Mouse (Mus musculus) forebrain, embryonic 14.5 days (tissue): ENCODE measurements around the gene Gm13697. TPM values are rescaled to one million over a fixed set of nuclear protein-coding genes. Genes with fewer than 3 reads are reported as not detected.
"Not testable (repeated sequence)": the region's sequence is repeated elsewhere in the genome, so short reads cannot be mapped to it uniquely, and the experiment has no call there.

Experiments used
- ATAC-seq: fragments of 200-750 bp; cut with Nextera tagmentation; 2 replicates; pipeline ENCODE4 v1.8.0; 2017; ENCODE audit warnings: mild to moderate bottlenecking, moderate library complexity
- DNase-seq: peaks from one replicate; pipeline ENCODE4 v3.0.0-alpha.2; 2015; ENCODE audit warnings: low spot score
- H3K27ac ChIP-seq: fragments of 300-500 bp; sonication (generic); 2 replicates; pipeline ENCODE4 v1.5.1; 2014; ENCODE audit warnings: low read depth, mild to moderate bottlenecking, control low read depth, low read length, moderate library complexity
- H3K27me3 ChIP-seq: fragments of 300-500 bp; sonication (generic); replicated peaks from 2 replicates; pipeline ENCODE4 v1.6.1; 2014; ENCODE audit warnings: low read length, control low read depth, mixed read lengths; ENCODE audit not compliant: control insufficient read depth, insufficient read depth
- H3K36me3 ChIP-seq: fragments of 300-500 bp; sonication (generic); 2 replicates; pipeline ENCODE4 v1.6.1; 2014; ENCODE audit warnings: low read length, control low read depth; ENCODE audit not compliant: control insufficient read depth, insufficient read depth
- H3K4me1 ChIP-seq: fragments of 300-500 bp; sonication (generic); 2 replicates; pipeline ENCODE4 v1.6.1; 2014; ENCODE audit warnings: antibody characterized with exemption, low read length, control low read depth; ENCODE audit not compliant: control insufficient read depth, insufficient read depth
- H3K4me2 ChIP-seq: fragments of 300-500 bp; sonication (generic); 2 replicates; pipeline ENCODE4 v1.6.1; 2014; ENCODE audit warnings: mild to moderate bottlenecking, control low read depth, low read length
- H3K4me3 ChIP-seq: fragments of 300-500 bp; sonication (generic); 2 replicates; pipeline ENCODE4 v1.5.1; 2014; ENCODE audit warnings: low read depth, low read length, control low read depth
- H3K9ac ChIP-seq: fragments of 300-500 bp; sonication (generic); 2 replicates; pipeline ENCODE4 v1.6.1; 2014; ENCODE audit warnings: mild to moderate bottlenecking, low read length, control low read depth, moderate library complexity
- H3K9me3 ChIP-seq: fragments of 300-500 bp; sonication (generic); replicated peaks from 2 replicates; pipeline ENCODE4 v1.6.1; 2016; ENCODE audit warnings: low read length, control low read depth, mixed read lengths; ENCODE audit not compliant: control insufficient read depth
- WGBS: fragments of 180-500 bp; shearing (Covaris S2); extraction: QIAGEN DNeasy Blood & Tissue Kit; methylation state at CpG from one replicate; pipeline ENCODE4 v1.1.7; 2014; 5-methylcytosine and 5-hydroxymethylcytosine counted together
- polyA plus RNA-seq: library from polyadenylated mRNA; unstranded; fragments of >200 nt; fragmentation: Nextera tagmentation; extraction: Ambion mirVana; gene quantifications from 2 replicates; pipeline ENCODE4 v1.2.1, GENCODE M21; 2014

Gm13697 gene
- not detected in 2 replicates for polyA plus RNA-seq

DNA sequence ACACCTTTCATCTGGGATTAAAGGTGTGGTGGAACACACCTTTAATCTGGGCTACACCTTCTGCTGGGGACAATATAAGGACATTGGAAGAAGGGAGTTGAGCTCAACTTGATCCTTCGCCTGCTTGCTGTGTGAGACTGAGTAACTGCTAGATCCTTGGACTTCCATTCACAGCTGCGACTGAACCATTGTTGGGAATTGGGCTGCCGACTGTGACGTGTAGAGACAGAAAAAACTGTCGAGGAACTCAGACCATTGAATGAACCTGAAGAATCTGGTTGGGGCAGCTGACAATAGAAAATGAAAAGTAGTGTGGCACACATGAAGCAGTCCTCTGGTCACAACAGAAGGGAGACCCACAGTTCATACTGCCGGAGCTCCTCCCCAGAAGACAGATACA lies at the start of gene Gm13697:
Gene Gm13697, plus strand, starts transcription at position 301 of the 400 bp plus-strand sequence.
- H3K9ac ChIP-seq, H3K36me3 ChIP-seq, H3K9me3 ChIP-seq, H3K4me3 ChIP-seq, H3K27ac ChIP-seq, DNase-seq, H3K27me3 ChIP-seq, H3K4me2 ChIP-seq, ATAC-seq, H3K4me1 ChIP-seq: not testable (repeated sequence)
- no CpG with 5 or more reads among the region's 6 CpGs for WGBS

DNA sequence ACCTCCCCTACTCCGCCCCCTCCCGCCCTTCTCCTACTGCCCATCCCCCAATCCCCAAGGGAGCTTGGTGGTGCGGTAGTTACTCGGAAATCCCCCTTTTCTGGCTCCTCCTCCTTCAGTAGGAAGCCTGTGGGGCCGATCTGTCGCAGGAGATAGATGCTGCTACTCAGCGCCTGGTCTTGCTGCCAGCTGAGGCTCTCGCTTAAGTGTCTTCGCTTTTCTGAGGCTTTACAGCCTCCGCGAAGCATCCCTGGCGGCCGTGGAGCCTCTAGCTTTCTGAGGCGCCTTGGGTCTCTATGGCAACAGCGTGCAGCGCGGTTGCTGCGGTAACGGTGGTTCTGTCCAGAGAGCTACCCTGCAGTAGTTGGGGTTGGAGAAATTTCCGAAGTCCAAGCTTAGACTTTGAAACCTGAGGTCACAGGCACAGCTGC lies 43.6 kb upstream of the Gm13697 start, which contains the start of gene Zswim2:
Gene Zswim2, minus strand, starts transcription at position 298 of the 431 bp plus-strand sequence.
- DNase-seq (peak; percentile 93), ATAC-seq (peak; percentile 99)
- H3K9ac ChIP-seq, result peak within 1 kb of the TSS; percentile 51

DNA sequence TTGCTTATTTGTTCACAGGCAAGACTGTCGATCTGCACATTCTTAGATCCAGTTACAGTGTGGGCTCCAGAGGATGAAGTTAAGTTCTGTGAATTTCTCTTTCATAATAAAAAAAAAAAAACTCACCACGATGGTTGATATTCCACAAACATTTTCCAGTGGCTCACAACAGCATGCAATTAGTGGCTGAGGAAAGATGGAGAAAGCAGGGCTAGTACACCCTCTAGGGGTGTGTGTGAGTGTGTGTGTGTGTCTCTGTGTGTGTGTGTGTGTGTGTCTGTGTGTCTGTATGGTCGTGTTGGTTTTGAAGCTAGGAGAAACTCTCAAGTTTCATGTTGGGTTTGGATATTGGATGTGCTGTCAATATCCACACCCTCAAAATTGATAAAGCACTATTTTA lies 43.2 kb upstream of the Gm13697 start:
- DNase-seq (no peak), ATAC-seq (peak; percentile 45; the same call in 1 of the 2 replicates)
- Histone ChIP-seq H3K27me3 (no peaks in the 10 kb centered on the region), H3K27ac (no peak overlapping the region), H3K4me3 (peak overlapping the region; percentile 31), H3K36me3 (no peaks in the 10 kb centered on the region), H3K9me3 (no peaks in the 10 kb centered on the region), H3K9ac (no peak overlapping the region), H3K4me1 (no peaks in the 10 kb centered on the region; the same call in 1 of the 2 replicates), H3K4me2 (peak overlapping the region; percentile 64)
- 34% methylated on average over 3 of the region's 3 CpGs for WGBS

More for the DNA sequence above, 43.6 kb upstream of the Gm13697 start, which contains the start of gene Zswim2:
- H3K4me2 ChIP-seq, result peak within 1 kb of the TSS; percentile 64
- no peaks in the 10 kb centered on the region for H3K36me3 ChIP-seq
- peak within 1 kb of the TSS; percentile 31 for H3K4me3 ChIP-seq
- H3K27me3 ChIP-seq, result no peaks in the 10 kb centered on the region
- H3K4me1 ChIP-seq, result no peaks in the 10 kb centered on the region; the same call in 1 of the 2 replicates
- no peaks in the 10 kb centered on the region for H3K9me3 ChIP-seq
- WGBS, result 3% methylated on average over 20 of the region's 20 CpGs
- 0 out of 2 replicates have a peak within 1 kb of the TSS, but pooled peaks have one; percentile 33 for H3K27ac ChIP-seq

DNA sequence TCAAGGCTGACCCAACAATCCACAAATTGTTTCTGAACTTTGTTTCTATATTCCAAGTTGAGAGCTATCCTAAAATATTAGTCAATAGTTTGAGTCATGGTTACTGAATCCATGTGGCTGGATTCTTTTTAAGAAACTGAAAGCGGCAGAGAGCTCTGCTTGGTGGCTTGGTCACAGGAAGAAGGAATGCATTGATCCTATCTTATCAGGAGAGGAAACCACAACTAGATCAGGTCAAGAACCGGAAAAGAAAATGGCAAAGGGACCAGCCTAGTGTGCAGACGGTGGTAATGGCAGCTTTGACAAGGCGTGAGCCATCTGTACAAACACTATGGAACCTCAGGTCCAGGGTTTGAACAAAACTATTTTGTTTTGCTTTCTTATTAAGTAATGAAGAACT lies 42.8 kb upstream of the Gm13697 start:
- WGBS, result 83% methylated on average over 4 of the region's 4 CpGs
- DNase-seq, result no peak
- Histone ChIP-seq H3K36me3 (no peaks in the 10 kb centered on the region), H3K27me3 (no peaks in the 10 kb centered on the region), H3K4me1 (no peaks in the 10 kb centered on the region; the same call in 1 of the 2 replicates), H3K27ac (no peak overlapping the region), H3K9ac (no peak overlapping the region), H3K4me2 (no peak overlapping the region), H3K4me3 (no peak overlapping the region), H3K9me3 (no peaks in the 10 kb centered on the region)
- no peak for ATAC-seq

DNA sequence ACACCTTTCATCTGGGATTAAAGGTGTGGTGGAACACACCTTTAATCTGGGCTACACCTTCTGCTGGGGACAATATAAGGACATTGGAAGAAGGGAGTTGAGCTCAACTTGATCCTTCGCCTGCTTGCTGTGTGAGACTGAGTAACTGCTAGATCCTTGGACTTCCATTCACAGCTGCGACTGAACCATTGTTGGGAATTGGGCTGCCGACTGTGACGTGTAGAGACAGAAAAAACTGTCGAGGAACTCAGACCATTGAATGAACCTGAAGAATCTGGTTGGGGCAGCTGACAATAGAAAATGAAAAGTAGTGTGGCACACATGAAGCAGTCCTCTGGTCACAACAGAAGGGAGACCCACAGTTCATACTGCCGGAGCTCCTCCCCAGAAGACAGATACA lies 29.1 kb upstream of the Gm13697 start, which contains the start of gene Gm13698:
Gene Gm13698, plus strand, starts transcription at position 301 of the 400 bp plus-strand sequence.
- no CpG with 5 or more reads among the region's 6 CpGs for WGBS
- not testable (repeated sequence) for H3K36me3 ChIP-seq, DNase-seq

DNA sequence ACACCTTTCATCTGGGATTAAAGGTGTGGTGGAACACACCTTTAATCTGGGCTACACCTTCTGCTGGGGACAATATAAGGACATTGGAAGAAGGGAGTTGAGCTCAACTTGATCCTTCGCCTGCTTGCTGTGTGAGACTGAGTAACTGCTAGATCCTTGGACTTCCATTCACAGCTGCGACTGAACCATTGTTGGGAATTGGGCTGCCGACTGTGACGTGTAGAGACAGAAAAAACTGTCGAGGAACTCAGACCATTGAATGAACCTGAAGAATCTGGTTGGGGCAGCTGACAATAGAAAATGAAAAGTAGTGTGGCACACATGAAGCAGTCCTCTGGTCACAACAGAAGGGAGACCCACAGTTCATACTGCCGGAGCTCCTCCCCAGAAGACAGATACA lies 23.3 kb upstream of the Gm13697 start, which contains the start of gene Gm13693:
Gene Gm13693, plus strand, starts transcription at position 301 of the 400 bp plus-strand sequence.
- not testable (repeated sequence) for H3K4me2 ChIP-seq, H3K27me3 ChIP-seq, DNase-seq, H3K9me3 ChIP-seq, H3K9ac ChIP-seq, H3K4me3 ChIP-seq, H3K4me1 ChIP-seq, H3K27ac ChIP-seq, H3K36me3 ChIP-seq, ATAC-seq
- no CpG with 5 or more reads among the region's 6 CpGs for WGBS

More for the DNA sequence above, 29.1 kb upstream of the Gm13697 start, which contains the start of gene Gm13698:
- H3K4me1 ChIP-seq, H3K9me3 ChIP-seq, H3K4me3 ChIP-seq, H3K27ac ChIP-seq, H3K9ac ChIP-seq, H3K27me3 ChIP-seq, H3K4me2 ChIP-seq, ATAC-seq: not testable (repeated sequence)

DNA sequence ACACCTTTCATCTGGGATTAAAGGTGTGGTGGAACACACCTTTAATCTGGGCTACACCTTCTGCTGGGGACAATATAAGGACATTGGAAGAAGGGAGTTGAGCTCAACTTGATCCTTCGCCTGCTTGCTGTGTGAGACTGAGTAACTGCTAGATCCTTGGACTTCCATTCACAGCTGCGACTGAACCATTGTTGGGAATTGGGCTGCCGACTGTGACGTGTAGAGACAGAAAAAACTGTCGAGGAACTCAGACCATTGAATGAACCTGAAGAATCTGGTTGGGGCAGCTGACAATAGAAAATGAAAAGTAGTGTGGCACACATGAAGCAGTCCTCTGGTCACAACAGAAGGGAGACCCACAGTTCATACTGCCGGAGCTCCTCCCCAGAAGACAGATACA lies 17.5 kb upstream of the Gm13697 start, which contains the start of gene Gm13695:
Gene Gm13695, plus strand, starts transcription at position 301 of the 400 bp plus-strand sequence.
- H3K4me2 ChIP-seq, H3K9ac ChIP-seq, H3K4me1 ChIP-seq, DNase-seq, H3K27ac ChIP-seq, H3K4me3 ChIP-seq, ATAC-seq, H3K27me3 ChIP-seq, H3K9me3 ChIP-seq, H3K36me3 ChIP-seq: not testable (repeated sequence)
- no CpG with 5 or more reads among the region's 6 CpGs for WGBS

DNA sequence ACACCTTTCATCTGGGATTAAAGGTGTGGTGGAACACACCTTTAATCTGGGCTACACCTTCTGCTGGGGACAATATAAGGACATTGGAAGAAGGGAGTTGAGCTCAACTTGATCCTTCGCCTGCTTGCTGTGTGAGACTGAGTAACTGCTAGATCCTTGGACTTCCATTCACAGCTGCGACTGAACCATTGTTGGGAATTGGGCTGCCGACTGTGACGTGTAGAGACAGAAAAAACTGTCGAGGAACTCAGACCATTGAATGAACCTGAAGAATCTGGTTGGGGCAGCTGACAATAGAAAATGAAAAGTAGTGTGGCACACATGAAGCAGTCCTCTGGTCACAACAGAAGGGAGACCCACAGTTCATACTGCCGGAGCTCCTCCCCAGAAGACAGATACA lies 11.7 kb upstream of the Gm13697 start, which contains the start of gene Gm13696:
Gene Gm13696, plus strand, starts transcription at position 301 of the 400 bp plus-strand sequence.
- H3K9me3 ChIP-seq, DNase-seq, H3K4me1 ChIP-seq, H3K9ac ChIP-seq, H3K27ac ChIP-seq, H3K4me3 ChIP-seq, H3K27me3 ChIP-seq, H3K4me2 ChIP-seq, H3K36me3 ChIP-seq, ATAC-seq: not testable (repeated sequence)
- no CpG with 5 or more reads among the region's 6 CpGs for WGBS

DNA sequence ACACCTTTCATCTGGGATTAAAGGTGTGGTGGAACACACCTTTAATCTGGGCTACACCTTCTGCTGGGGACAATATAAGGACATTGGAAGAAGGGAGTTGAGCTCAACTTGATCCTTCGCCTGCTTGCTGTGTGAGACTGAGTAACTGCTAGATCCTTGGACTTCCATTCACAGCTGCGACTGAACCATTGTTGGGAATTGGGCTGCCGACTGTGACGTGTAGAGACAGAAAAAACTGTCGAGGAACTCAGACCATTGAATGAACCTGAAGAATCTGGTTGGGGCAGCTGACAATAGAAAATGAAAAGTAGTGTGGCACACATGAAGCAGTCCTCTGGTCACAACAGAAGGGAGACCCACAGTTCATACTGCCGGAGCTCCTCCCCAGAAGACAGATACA lies 5.9 kb upstream of the Gm13697 start, which contains the start of gene Gm13694:
Gene Gm13694, plus strand, starts transcription at position 301 of the 400 bp plus-strand sequence.
- not testable (repeated sequence) for H3K4me2 ChIP-seq, H3K9ac ChIP-seq, H3K4me3 ChIP-seq, H3K36me3 ChIP-seq, H3K27ac ChIP-seq, H3K27me3 ChIP-seq, ATAC-seq, H3K4me1 ChIP-seq, H3K9me3 ChIP-seq, DNase-seq
- no CpG with 5 or more reads among the region's 6 CpGs for WGBS
